Mouse (Mus musculus) cerebellum, postnatal 10 days (tissue): ENCODE measurements around the gene Lamb2.

ENCODE experiments used
- DNase-seq, 2 experiments: peaks; one replicate each; pipeline ENCODE4 v3.0.0; 2021; ENCODE audit warnings: mixed read lengths in 2 of 2

Lamb2 gene

DNA sequence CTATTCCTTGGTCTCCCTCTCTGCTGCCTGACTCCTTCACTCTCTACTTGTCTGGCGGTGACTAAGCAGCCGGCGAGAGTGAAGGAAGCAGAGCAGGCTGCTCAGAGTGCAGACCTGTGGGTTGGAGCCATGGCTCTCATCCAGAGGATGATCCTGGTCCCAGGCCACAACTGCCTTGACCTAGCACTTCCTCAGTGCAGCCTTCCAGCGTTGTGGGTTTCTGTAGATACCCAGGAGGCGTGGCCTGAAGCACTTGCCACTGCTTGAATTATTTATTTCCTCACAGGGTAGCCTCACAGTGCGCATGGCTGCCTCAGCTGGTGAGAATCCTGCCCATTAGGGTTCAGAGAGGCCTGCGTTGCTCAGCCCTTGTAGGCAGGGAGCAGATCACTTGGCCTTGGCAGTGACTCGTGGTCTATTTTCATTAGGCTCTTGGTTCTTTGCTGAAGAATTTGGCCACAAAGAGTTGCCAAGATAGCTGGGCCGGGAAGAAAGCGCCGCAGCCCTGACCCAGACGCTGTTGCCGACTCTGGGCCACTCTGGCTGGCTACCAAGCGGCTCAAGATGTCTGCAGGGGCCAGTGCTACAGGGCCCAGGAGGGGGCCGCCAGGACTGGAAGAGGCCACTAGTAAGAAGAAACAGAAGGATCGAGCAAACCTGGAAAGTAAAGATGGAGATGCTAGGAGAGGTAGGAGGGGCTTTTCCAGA, 12.7 kb downstream of the Lamb2 start:
- DNase-seq = peak in 1 of 2 experiments; percentile 45

DNA sequence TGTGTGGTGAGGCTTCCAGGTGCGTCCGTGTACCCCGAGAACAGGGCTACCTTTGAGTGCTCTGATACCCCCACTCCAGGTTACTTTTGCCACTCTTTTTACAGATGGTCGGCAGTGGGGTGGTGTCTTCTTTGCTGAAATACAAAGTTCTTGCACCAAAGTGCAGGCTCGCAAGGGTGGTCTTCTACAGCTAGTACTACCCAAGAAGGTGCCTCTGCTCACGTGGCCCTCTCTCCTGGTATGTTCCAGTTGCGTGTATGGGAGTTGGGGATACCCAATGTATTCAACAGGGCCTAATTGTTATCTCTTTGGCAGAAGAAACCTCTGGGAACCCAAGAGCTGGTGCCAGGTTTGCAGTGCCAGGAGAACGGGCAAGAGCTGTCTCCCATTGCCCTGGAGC, 13.7 kb downstream of the Lamb2 start:
- DNase-seq = no peak

- no peak for DNase-seq
Measured at GRCm38 (mm10) chr9:108494146-108494825, 14.8 kb downstream of the Lamb2 start.

GRCm38 (mm10) chr9:108494905-108495304, 15.4 kb downstream of the Lamb2 start:
- no peak for DNase-seq

DNA sequence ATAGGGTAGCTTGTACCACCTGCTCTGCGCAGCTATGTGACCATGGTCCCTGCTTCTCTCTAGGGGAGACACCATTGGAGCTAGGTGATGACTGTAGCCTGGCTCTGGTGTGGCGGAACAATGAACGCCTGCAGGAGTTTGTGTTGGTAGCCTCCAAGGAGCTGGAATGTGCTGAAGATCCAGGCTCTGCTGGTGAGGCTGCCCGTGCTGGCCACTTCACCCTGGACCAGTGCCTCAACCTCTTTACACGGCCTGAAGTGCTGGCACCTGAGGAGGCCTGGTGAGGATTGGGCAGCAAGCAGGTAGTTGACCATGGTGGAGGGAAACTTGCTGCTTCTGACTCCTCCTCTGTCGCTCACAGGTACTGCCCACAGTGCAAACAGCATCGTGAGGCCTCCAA, 19.7 kb downstream of the Lamb2 start:
- no peak for DNase-seq

GRCm38 (mm10) chr9:108499943-108500342, 20.4 kb downstream of the Lamb2 start:
- DNase-seq = no peak

GRCm38 (mm10) chr9:108506901-108507300, 27.4 kb downstream of the Lamb2 start:
- DNase-seq = no peak

DNA sequence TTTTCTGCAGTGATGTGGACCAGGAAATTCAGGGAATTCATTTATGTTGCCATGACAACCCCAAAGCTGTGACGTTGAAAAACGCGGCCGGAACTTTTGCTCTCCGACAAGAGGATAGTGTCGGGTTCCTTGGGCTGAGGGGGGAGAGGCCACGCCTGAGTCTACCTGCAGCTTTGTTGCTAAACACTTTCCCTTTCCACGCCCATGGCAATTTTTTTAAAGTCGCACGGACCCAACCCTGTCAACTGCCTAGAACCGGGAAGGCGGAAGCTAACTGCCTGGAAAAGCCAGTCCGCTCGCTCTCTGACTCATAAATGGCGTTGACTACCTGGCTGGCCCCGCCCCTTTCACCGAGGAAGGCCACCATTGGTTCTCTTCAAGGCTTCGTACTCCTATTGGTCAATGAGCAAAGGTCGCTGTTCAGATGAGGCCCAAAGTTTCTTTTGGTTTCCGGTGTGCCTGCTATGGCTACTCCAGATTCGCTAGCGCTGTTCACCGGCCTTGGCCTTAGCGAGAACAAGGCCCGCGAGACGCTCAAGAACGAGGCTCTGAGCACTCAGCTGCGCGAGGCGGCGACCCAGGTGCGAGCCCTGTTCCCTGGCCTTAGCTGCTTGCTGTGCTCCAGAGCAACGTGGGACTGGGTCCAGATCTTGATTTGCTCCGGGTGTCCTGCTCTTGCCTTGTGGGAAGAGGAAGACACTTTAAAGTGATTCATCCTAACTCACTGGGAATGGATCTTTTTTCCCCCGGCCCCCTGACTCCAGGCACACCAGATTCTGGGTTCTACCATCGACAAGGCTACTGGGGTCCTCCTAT, 28.3 kb downstream of the Lamb2 start, which contains the start of gene Qars:
Qars (plus strand) TSS at position 88 of the 816 bp plus-strand sequence.
- peak; percentile 96 for DNase-seq

GRCm38 (mm10) chr9:108508776-108509175, 29.2 kb downstream of the Lamb2 start:
- no peak for DNase-seq

DNA sequence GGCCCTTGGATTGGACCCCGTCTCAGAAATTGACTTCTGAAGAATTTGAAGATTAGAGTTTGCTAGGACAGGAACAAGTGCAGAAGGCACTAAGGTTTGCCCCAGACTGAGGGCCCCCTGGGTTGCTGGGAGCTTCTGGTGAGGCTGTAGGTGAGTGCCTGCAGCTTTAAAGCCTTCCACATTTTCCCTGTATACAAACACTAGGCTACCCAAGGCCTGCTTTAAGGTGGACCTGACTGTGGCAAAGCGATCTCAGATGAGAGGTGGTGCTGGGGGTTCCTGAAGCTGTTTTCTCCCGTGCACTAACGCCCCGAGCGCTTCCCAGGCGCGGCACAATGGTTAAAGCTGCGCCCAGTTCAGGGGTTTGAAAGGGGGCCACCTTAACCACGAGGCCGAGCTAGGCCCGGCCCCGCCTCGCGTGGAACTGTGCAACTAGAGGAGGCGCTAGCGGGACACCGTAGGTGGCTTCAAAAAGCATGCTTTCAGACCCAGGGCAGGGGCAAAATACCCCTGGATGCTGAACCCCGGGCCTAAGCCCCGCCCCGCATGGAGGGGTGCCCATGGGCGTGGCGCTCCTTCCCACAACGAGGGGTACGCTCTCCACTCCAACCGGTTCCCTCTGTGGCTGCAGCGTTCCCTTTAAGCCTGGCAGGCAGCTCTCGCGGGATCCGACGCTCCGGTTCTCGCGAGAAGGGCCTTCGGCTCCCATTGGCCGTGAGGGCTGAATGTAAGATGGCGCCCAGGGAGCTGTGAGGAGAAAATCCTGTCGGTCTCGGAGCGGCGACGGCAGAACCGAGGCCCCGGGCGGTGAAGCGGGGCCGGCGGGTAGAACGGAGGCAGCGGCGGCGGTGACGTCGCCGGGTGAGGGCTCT, 37.1 kb downstream of the Lamb2 start, which contains the start of gene Qrich1:
Qrich1 (plus strand) TSS at position 427 of the 872 bp plus-strand sequence.
- peak; percentile 97 to 98 for DNase-seq

GRCm38 (mm10) chr9:108517253-108517930, 37.9 kb downstream of the Lamb2 start:
- DNase-seq = peak; percentile 94 to 96

GRCm38 (mm10) chr9:108517931-108518332, 38.4 kb downstream of the Lamb2 start:
- DNase-seq = no peak

GRCm38 (mm10) chr9:108521604-108522003, 42.1 kb downstream of the Lamb2 start:
- DNase-seq = no peak

- no peak for DNase-seq
Measured at GRCm38 (mm10) chr9:108523341-108523740, 43.8 kb downstream of the Lamb2 start.

DNA sequence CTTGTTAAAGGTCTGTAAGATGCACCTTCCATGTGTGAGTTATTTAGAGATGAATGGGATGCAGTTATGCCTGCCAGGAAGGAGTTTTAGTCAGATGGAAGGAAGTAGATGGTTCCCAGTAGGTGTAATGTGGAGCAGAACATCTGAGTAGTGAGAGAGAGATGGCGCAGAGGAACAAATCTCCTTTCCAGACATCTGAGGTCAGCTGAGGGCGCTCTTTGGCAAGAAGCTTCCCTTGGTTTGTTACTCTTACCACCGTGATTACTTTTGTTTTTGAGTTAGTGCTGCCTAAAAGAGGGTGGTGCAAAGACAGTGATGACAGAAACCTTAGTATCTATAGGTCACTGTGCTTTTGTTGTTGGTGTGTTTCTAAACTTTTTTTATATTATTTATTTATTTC, 45.9 kb downstream of the Lamb2 start:
- no peak for DNase-seq

- no peak for DNase-seq
Measured at GRCm38 (mm10) chr9:108530954-108531353, 51.4 kb downstream of the Lamb2 start.

- DNase-seq = no peak
Measured at GRCm38 (mm10) chr9:108531496-108531895, 52.0 kb downstream of the Lamb2 start.
